Mouse (Mus musculus): Measurements from ENCODE around the gene Vash1.

GRCm38 (mm10) chr12:86665656-86666055 lies 12.8 kb upstream of the Vash1 start:
- TF ChIP-seq POLR2A (IDR thresholded peaks at IDR 0.05; ENCODE audit: insufficient read length, low read depth) (no peak), MAX (IDR thresholded peaks at IDR 0.05; ENCODE audit: low read depth) (no peak), E2F4 (IDR thresholded peaks at IDR 0.05; ENCODE audit: insufficient read depth) (no peak), TCF12 (IDR thresholded peaks at IDR 0.05; ENCODE audit: insufficient read depth, poor library complexity, severe bottlenecking) (no peak), MYOG (IDR thresholded peaks at IDR 0.05; ENCODE audit: control insufficient read depth in 1 of 3, insufficient read depth in 1 of 3, insufficient read length in 2 of 3, low read depth in 2 of 3) (no peak)
